ENCODE assay signal across 11 mouse cellular contexts in genomic region chr2:25556296-25556695, GRCm38 (mm10). TPM values are rescaled to one million over a fixed set of nuclear protein-coding genes. Genes with fewer than 3 reads are reported as not detected.
DNase-seq lines count a peak whose midpoint lies in the region; ATAC-seq and TF ChIP-seq lines count a peak whose summit lies in the region.
"Had no signal": no experiment of that assay in that cellular context is flagged by ENCODE, and none has a peak within 500 bp of the region (broad histone marks: within the 10 kb centered on the region; RNA-seq: fewer than 3 reads in every experiment).

No protein-coding gene starts in this region.

- H3K4me1 ChIP-seq in forebrain, embryonic 13.5 days = peaks cover 21% of the 10 kb centered on the region
- H3K4me1 ChIP-seq in forebrain, postnatal 0 days (ENCODE audit: insufficient read depth) = peaks cover 6% of the 10 kb centered on the region; the same call in 1 of the 2 replicates
- H3K4me1 ChIP-seq in liver, embryonic 12.5 days = peaks cover 29% of the 10 kb centered on the region
- H3K4me1 ChIP-seq in E14TG2a.4 (replicated peaks; ENCODE audit: low read depth, low read length) = peaks cover 26% of the 10 kb centered on the region

- peak overlapping the region; percentile 99; the same call in 1 of the 2 replicates for H3K4me2 ChIP-seq in forebrain, embryonic 13.5 days
- H3K4me2 ChIP-seq in forebrain, postnatal 0 days (ENCODE audit: low read depth) = no peak overlapping the region
- peak overlapping the region; percentile 81; the same call in 1 of the 2 replicates for H3K4me2 ChIP-seq in liver, embryonic 12.5 days

- H3K36me3 ChIP-seq in forebrain, embryonic 13.5 days (ENCODE audit: poor library complexity, severe bottlenecking) = peaks cover 13% of the 10 kb centered on the region
- H3K36me3 ChIP-seq in forebrain, postnatal 0 days (ENCODE audit: insufficient read depth) = peaks cover 13% of the 10 kb centered on the region
- peaks cover 22% of the 10 kb centered on the region for H3K36me3 ChIP-seq in liver, embryonic 12.5 days
- H3K36me3 ChIP-seq in E14TG2a.4 (ENCODE audit: insufficient read depth, low read length) = peaks cover 25% of the 10 kb centered on the region

- no peak for ATAC-seq in forebrain, embryonic 13.5 days
- ATAC-seq in forebrain, postnatal 0 days = no peak
- no peak for ATAC-seq in liver, embryonic 12.5 days

- H3K9me3 ChIP-seq in forebrain, embryonic 13.5 days (replicated peaks) = no peaks in the 10 kb centered on the region
- no peaks in the 10 kb centered on the region for H3K9me3 ChIP-seq in forebrain, postnatal 0 days (ENCODE audit: low read length)
- no peaks in the 10 kb centered on the region for H3K9me3 ChIP-seq in liver, embryonic 12.5 days (replicated peaks)
- H3K9me3 ChIP-seq in E14TG2a.4 (ENCODE audit: low read length) = no peaks in the 10 kb centered on the region

- no peaks in the 10 kb centered on the region for H3K27me3 ChIP-seq in forebrain, embryonic 13.5 days
- no peaks in the 10 kb centered on the region for H3K27me3 ChIP-seq in forebrain, postnatal 0 days (ENCODE audit: insufficient read depth, low read length)
- H3K27me3 ChIP-seq in liver, embryonic 12.5 days (replicated peaks) = no peaks in the 10 kb centered on the region
- H3K27me3 ChIP-seq in E14TG2a.4 (ENCODE audit: insufficient read depth, low read length) = no peaks in the 10 kb centered on the region

- TF ChIP-seq CTCF in forebrain, postnatal 0 days (IDR thresholded peaks at IDR 0.05; ENCODE audit: low read depth) = no peak
- TF ChIP-seq CTCF in E14TG2a.4 (conservative IDR thresholded peaks at IDR 0.05; ENCODE audit: low read length) = no peak

- WGBS in forebrain, embryonic 13.5 days = 63% methylated on average over 1 of the region's 1 CpGs
- WGBS in forebrain, postnatal 0 days = 58% methylated on average over 1 of the region's 1 CpGs
- WGBS in liver, embryonic 12.5 days (ENCODE audit: insufficient replicate concordance) = 38% methylated on average over 1 of the region's 1 CpGs

- no peak overlapping the region for H3K9ac ChIP-seq in forebrain, embryonic 13.5 days
- no peak overlapping the region for H3K9ac ChIP-seq in forebrain, postnatal 0 days
- no peak overlapping the region for H3K9ac ChIP-seq in liver, embryonic 12.5 days

- H3K4me3 ChIP-seq in forebrain, embryonic 13.5 days = no peak overlapping the region
- no peak overlapping the region for H3K4me3 ChIP-seq in forebrain, postnatal 0 days (ENCODE audit: low read depth, low read length)
- H3K4me3 ChIP-seq in liver, embryonic 12.5 days = no peak overlapping the region
- H3K4me3 ChIP-seq in E14TG2a.4 (replicated peaks; ENCODE audit: low read length) = peak overlapping the region; percentile 17; the same call in 1 of the 2 replicates

- DNase-seq in forebrain, postnatal 0 days = no peak
- DNase-seq in liver (no peak), 416B (ENCODE audit: low read depth) (peak; percentile 46)
- no peak for DNase-seq in thymus, postnatal 4 days
- DNase-seq in urinary bladder, postnatal 36 days (ENCODE audit: low spot score in 2 of 2) = no peak
- DNase-seq: adrenal gland, adult 8-10 months; lung, postnatal 14 days; right cerebral cortex, postnatal 14 days had no signal

- H3K27ac ChIP-seq in forebrain, embryonic 13.5 days = no peak overlapping the region
- H3K27ac ChIP-seq in forebrain, postnatal 0 days (ENCODE audit: low read depth, low read length) = no peak overlapping the region
- 0 out of 2 replicates have a peak overlapping the region, but pooled peaks have one; percentile 55 for H3K27ac ChIP-seq in liver, embryonic 12.5 days

RNA-seq across cellular contexts. Expression of gene Edf1, which starts 1.4 kb away (rescaled TPM):
- 383 and 401 TPM in 2 replicates for polyA plus RNA-seq in forebrain, embryonic 13.5 days (2015; fragmentation: Nextera tagmentation; extraction: Ambion mirVana)
- total RNA-seq in forebrain, postnatal 0 days (2014; rRNA removed) = 151 and 174 TPM in 2 replicates
- 368 and 392 TPM in 2 replicates for polyA plus RNA-seq in forebrain, postnatal 0 days (2015; fragmentation: Nextera tagmentation; extraction: Ambion mirVana)
- 293 and 311 TPM in 2 replicates for polyA plus RNA-seq in liver, embryonic 12.5 days (2016; fragmentation: Nextera tagmentation; extraction: Ambion mirVana)

RNA-seq across cellular contexts. Expression of gene Traf2, which starts 9.6 kb away (rescaled TPM):
- 30.9 and 33.3 TPM in 2 replicates for polyA plus RNA-seq in forebrain, embryonic 13.5 days (2015; fragmentation: Nextera tagmentation; extraction: Ambion mirVana)
- 8.0 and 9.6 TPM in 2 replicates for total RNA-seq in forebrain, postnatal 0 days (2014; rRNA removed)
- 7.8 and 9.2 TPM in 2 replicates for polyA plus RNA-seq in forebrain, postnatal 0 days (2015; fragmentation: Nextera tagmentation; extraction: Ambion mirVana)
- polyA plus RNA-seq in liver, embryonic 12.5 days (2016; fragmentation: Nextera tagmentation; extraction: Ambion mirVana) = 22.4 and 24.4 TPM in 2 replicates

RNA-seq across cellular contexts. Expression of gene Mamdc4, which starts 18.3 kb away (rescaled TPM):
- polyA plus RNA-seq in forebrain, embryonic 13.5 days (2015; fragmentation: Nextera tagmentation; extraction: Ambion mirVana) = 3.1 and 4.2 TPM in 2 replicates
- 1.0 and 9.0 TPM in 2 replicates for total RNA-seq in forebrain, postnatal 0 days (2014; rRNA removed)
- 0.21 and 0.26 TPM in 2 replicates for polyA plus RNA-seq in forebrain, postnatal 0 days (2015; fragmentation: Nextera tagmentation; extraction: Ambion mirVana)
- polyA plus RNA-seq in liver, embryonic 12.5 days (2016; fragmentation: Nextera tagmentation; extraction: Ambion mirVana) = 0.38 and 0.45 TPM in 2 replicates

RNA-seq across cellular contexts. Expression of gene Phpt1, which starts 18.7 kb away (rescaled TPM):
- 179 and 189 TPM in 2 replicates for polyA plus RNA-seq in forebrain, embryonic 13.5 days (2015; fragmentation: Nextera tagmentation; extraction: Ambion mirVana)
- total RNA-seq in forebrain, postnatal 0 days (2014; rRNA removed) = 33.7 and 43.2 TPM in 2 replicates
- 171 and 185 TPM in 2 replicates for polyA plus RNA-seq in forebrain, postnatal 0 days (2015; fragmentation: Nextera tagmentation; extraction: Ambion mirVana)
- polyA plus RNA-seq in liver, embryonic 12.5 days (2016; fragmentation: Nextera tagmentation; extraction: Ambion mirVana) = 67.8 and 69.2 TPM in 2 replicates

RNA-seq across cellular contexts. Expression of gene Ajm1, which starts 25.3 kb away (rescaled TPM):
- 2.2 and 3.4 TPM in 2 replicates for polyA plus RNA-seq in forebrain, embryonic 13.5 days (2015; fragmentation: Nextera tagmentation; extraction: Ambion mirVana)
- 13.5 and 16.0 TPM in 2 replicates for total RNA-seq in forebrain, postnatal 0 days (2014; rRNA removed)
- 11.3 and 13.7 TPM in 2 replicates for polyA plus RNA-seq in forebrain, postnatal 0 days (2015; fragmentation: Nextera tagmentation; extraction: Ambion mirVana)
- polyA plus RNA-seq in liver, embryonic 12.5 days (2016; fragmentation: Nextera tagmentation; extraction: Ambion mirVana) = not detected in 2 replicates
